ENCODE assay signal across 9 mouse cellular contexts in the genomic region with DNA sequence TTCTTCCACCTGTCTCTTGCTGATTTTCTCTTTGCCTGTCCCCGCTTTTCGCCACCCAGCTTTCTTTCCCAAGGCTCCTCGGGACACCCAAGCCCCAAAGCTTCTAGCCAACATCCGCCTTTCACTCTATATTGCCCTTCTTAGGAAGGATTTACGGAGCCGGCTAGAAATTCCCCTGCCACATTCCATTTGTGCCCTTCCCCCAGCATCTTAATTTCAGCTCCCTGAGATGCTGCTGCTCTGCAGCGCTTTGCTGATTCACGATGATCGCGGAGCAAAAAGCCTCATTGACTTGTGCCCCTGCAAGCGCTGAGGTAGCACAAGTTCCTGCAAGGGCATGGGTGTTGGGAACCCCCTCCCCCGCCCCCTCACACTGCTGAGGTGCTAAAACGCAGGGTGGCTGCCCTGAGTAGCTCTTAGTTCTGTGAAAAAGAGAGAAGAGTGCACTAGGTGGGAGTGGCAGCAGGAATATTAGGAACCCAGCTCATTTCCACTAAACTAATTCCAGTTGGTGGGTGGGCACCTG. TPM values are rescaled to one million over a fixed set of nuclear protein-coding genes. Genes with fewer than 3 reads are reported as not detected.
DNase-seq lines count a peak whose midpoint lies in the region; ATAC-seq lines count a peak whose summit lies in the region.
"Had no signal": no experiment of that assay in that cellular context is flagged by ENCODE, and none has a peak within 500 bp of the region (broad histone marks: within the 10 kb centered on the region; RNA-seq: fewer than 3 reads in every experiment).

No protein-coding gene starts in this region.

- H3K4me3 ChIP-seq in forebrain, embryonic 10.5 days = peak overlapping the region; percentile 18; the same call in 1 of the 2 replicates
- H3K4me3 ChIP-seq in midbrain, embryonic 13.5 days (replicated peaks) = peak overlapping the region; percentile 20

- ATAC-seq in frontal cortex, adult (ENCODE audit: low TSS enrichment) = peak; percentile 27; the same call in 1 of the 2 replicates
- no peak for ATAC-seq in midbrain, embryonic 13.5 days

- H3K4me1 ChIP-seq in forebrain, embryonic 10.5 days = peaks cover 20% of the 10 kb centered on the region; the same call in 1 of the 2 replicates
- H3K4me1 ChIP-seq in midbrain, embryonic 13.5 days (replicated peaks) = no peaks in the 10 kb centered on the region

- H3K27me3 ChIP-seq in forebrain, embryonic 10.5 days (ENCODE audit: poor library complexity, severe bottlenecking) = peaks cover 63% of the 10 kb centered on the region
- H3K27me3 ChIP-seq in midbrain, embryonic 13.5 days = peaks cover 21% of the 10 kb centered on the region; the same call in 1 of the 2 replicates

- peak overlapping the region; percentile 79 for H3K4me2 ChIP-seq in midbrain, embryonic 13.5 days (replicated peaks)

- no peak for DNase-seq in frontal cortex, adult 2 months (ENCODE audit: extremely low spot score in 1 of 2, low spot score in 1 of 2)
- peak; percentile 6 for DNase-seq in ES-CJ7 (ENCODE audit: low read depth, low spot score)
- peak; percentile 16 for DNase-seq in forebrain, embryonic 10.5 days (ENCODE audit: extremely low spot score, low spot score)
- no peak for DNase-seq in adrenal gland, adult 8-10 months
- DNase-seq in urinary bladder, adult 2 months (ENCODE audit: low spot score) = no peak
- no peak for DNase-seq in ovary, postnatal 36 days (ENCODE audit: low spot score)

- no peaks in the 10 kb centered on the region for H3K36me3 ChIP-seq in forebrain, embryonic 10.5 days (replicated peaks)
- H3K36me3 ChIP-seq in midbrain, embryonic 13.5 days = no peaks in the 10 kb centered on the region

- WGBS in forebrain, embryonic 10.5 days = 11% methylated on average over 13 of the region's 13 CpGs
- WGBS in midbrain, embryonic 13.5 days = 12% methylated on average over 13 of the region's 13 CpGs

- no peaks in the 10 kb centered on the region for H3K9me3 ChIP-seq in forebrain, embryonic 10.5 days
- H3K9me3 ChIP-seq in midbrain, embryonic 13.5 days = no peaks in the 10 kb centered on the region

- no peak overlapping the region for H3K27ac ChIP-seq in forebrain, embryonic 10.5 days
- H3K27ac ChIP-seq in midbrain, embryonic 13.5 days = no peak overlapping the region

- no peak overlapping the region for H3K9ac ChIP-seq in midbrain, embryonic 13.5 days (replicated peaks)

RNA-seq across cellular contexts. Expression of gene Gm15155, which starts 1.2 kb away (rescaled TPM):
- 0.12 and 0.32 TPM in 2 replicates for polyA plus RNA-seq in frontal cortex, adult 2 months (2012; rRNA removed)
- polyA plus RNA-seq in forebrain, embryonic 10.5 days (2016; fragmentation: Nextera tagmentation; extraction: Ambion mirVana) = not detected in 2 replicates
- polyA plus RNA-seq in midbrain, embryonic 13.5 days (2015; fragmentation: Nextera tagmentation; extraction: Ambion mirVana) = not detected in 2 replicates
- not detected for total RNA-seq in adrenal gland, adult 8-10 months (2022)
- polyA plus RNA-seq in urinary bladder, adult 2 months (2012; rRNA removed) = 0.27 TPM in 1 of 2 replicates, not detected in the other
- polyA plus RNA-seq: large intestine, adult 2 months had no signal

RNA-seq across cellular contexts. Expression of gene Ptchd1, which starts 2.1 kb away (rescaled TPM):
- 3.8 and 4.3 TPM in 2 replicates for polyA plus RNA-seq in frontal cortex, adult 2 months (2012; rRNA removed)
- polyA plus RNA-seq in forebrain, embryonic 10.5 days (2016; fragmentation: Nextera tagmentation; extraction: Ambion mirVana) = 0.53 and 0.73 TPM in 2 replicates
- 5.9 and 6.4 TPM in 2 replicates for polyA plus RNA-seq in midbrain, embryonic 13.5 days (2015; fragmentation: Nextera tagmentation; extraction: Ambion mirVana)
- under 1 TPM in 3 of 4 experiments, not detected in 1; 0.38 to 0.70 (median 0.46) TPM for total RNA-seq in adrenal gland, adult 8-10 months (2022)
- 2.5 and 4.0 TPM in 2 replicates for polyA plus RNA-seq in urinary bladder, adult 2 months (2012; rRNA removed)
- polyA plus RNA-seq: large intestine, adult 2 months had no signal

Comparison
In these comparisons a context has a peak if more than half of its experiments do, and no peak if none do; other contexts are left out.
1. DNase-seq: peak in ES-CJ7 (single experiment) and forebrain, embryonic 10.5 days (single experiment); none in frontal cortex, adult 2 months (0 of 2), adrenal gland, adult 8-10 months (single experiment), urinary bladder, adult 2 months (single experiment) and ovary, postnatal 36 days (single experiment).